Mouse (Mus musculus) limb, embryonic 14.5 days (tissue): ENCODE data around the gene Sgcd. TPM values are rescaled to one million over a fixed set of nuclear protein-coding genes. Genes with fewer than 3 reads are reported as not detected.

Experiments
- ATAC-seq: fragments of 200-750 bp; cut with Nextera tagmentation; 2 replicates; pipeline ENCODE4 v1.8.0; 2017; ENCODE audit warnings: low read depth, moderate number of reproducible peaks, moderate TSS enrichment; ENCODE audit not compliant: low FRiP score
- DNase-seq: peaks from one replicate; pipeline ENCODE4 v3.0.0-alpha.2; 2015; ENCODE audit warnings: low spot score
- H3K27ac ChIP-seq: fragments of 300-500 bp; sonication (generic); replicated peaks from 2 replicates; pipeline ENCODE4 v1.5.1; 2014; ENCODE audit warnings: low read depth, mild to moderate bottlenecking, low read length, moderate library complexity, mixed read lengths
- H3K27me3 ChIP-seq: fragments of 300-500 bp; sonication (generic); 2 replicates; pipeline ENCODE4 v1.6.1; 2014; ENCODE audit warnings: low read length, mixed read lengths; ENCODE audit not compliant: control insufficient read depth, insufficient read depth
- H3K36me3 ChIP-seq: fragments of 300-500 bp; sonication (generic); 2 replicates; pipeline ENCODE4 v1.6.1; 2014; ENCODE audit warnings: mild to moderate bottlenecking, low read length, moderate library complexity, mixed read lengths; ENCODE audit not compliant: control insufficient read depth, insufficient read depth
- H3K4me1 ChIP-seq: fragments of 300-500 bp; sonication (generic); 2 replicates; pipeline ENCODE4 v1.6.1; 2014; ENCODE audit warnings: antibody characterized with exemption, low read length, mixed read lengths; ENCODE audit not compliant: control insufficient read depth, insufficient read depth
- H3K4me2 ChIP-seq: fragments of 300-500 bp; sonication (generic); replicated peaks from 2 replicates; pipeline ENCODE4 v1.6.1; 2014; ENCODE audit warnings: low read depth, mild to moderate bottlenecking, low read length, moderate library complexity; ENCODE audit not compliant: severe bottlenecking
- H3K4me3 ChIP-seq: fragments of 300-500 bp; sonication (generic); replicated peaks from 2 replicates; pipeline ENCODE4 v1.5.1; 2014; ENCODE audit warnings: low read length
- H3K9ac ChIP-seq: fragments of 300-500 bp; sonication (generic); 2 replicates; pipeline ENCODE4 v1.6.1; 2014; ENCODE audit warnings: mild to moderate bottlenecking, low read depth, low read length, moderate library complexity; ENCODE audit not compliant: severe bottlenecking
- H3K9me3 ChIP-seq: fragments of 300-500 bp; sonication (generic); 2 replicates; pipeline ENCODE4 v1.6.1; 2016; ENCODE audit warnings: low read length; ENCODE audit not compliant: control insufficient read depth
- POLR2A ChIP-seq: fragments of 200-500 bp; IDR thresholded peaks from 2 replicates; pipeline ENCODE4 v1.8.0; 2012; ENCODE audit warnings: inconsistent platforms, mild to moderate bottlenecking, moderate library complexity, borderline replicate concordance; ENCODE audit not compliant: insufficient read depth, insufficient read length; ENCODE audit errors: extremely low read depth
- WGBS: fragments of 180-500 bp; shearing (Covaris S2); extraction: QIAGEN DNeasy Blood & Tissue Kit; methylation state at CpG from one replicate; pipeline ENCODE4 v1.1.7; 2014; 5-methylcytosine and 5-hydroxymethylcytosine counted together
- polyA plus RNA-seq, 2 experiments: library from polyadenylated mRNA; depleted of rRNA in 1 of 2; stranded (reverse) in 1 of 2; unstranded in 1 of 2; fragments of >200 nt; fragmentation: Nextera tagmentation in 1 of 2; extraction: Ambion mirVana in 1 of 2; gene quantifications; 2 replicates each; pipeline versions ENCODE4 v1.2.1 to v1.2.3; 2012 to 2014

The Sgcd gene
- polyA plus RNA-seq, 2 experiments: 9.4 to 14.3 TPM

GRCm38 (mm10) chr11:47170926-47171625, 817.7 kb downstream of the Sgcd start:
- Histone ChIP-seq H3K4me2 (no peak overlapping the region), H3K4me3 (no peak overlapping the region), H3K27me3 (no peaks in the 10 kb centered on the region), H3K9me3 (no peaks in the 10 kb centered on the region), H3K4me1 (no peaks in the 10 kb centered on the region), H3K9ac (no peak overlapping the region), H3K27ac (no peak overlapping the region), H3K36me3 (no peaks in the 10 kb centered on the region)
- DNase-seq: no peak
- WGBS: 79% methylated on average over 6 of the region's 6 CpGs
- TF ChIP-seq POLR2A: no peak
- no peak for ATAC-seq

- Histone ChIP-seq H3K4me2 (no peak overlapping the region), H3K4me3 (no peak overlapping the region), H3K36me3 (no peaks in the 10 kb centered on the region), H3K27ac (no peak overlapping the region), H3K9me3 (no peaks in the 10 kb centered on the region), H3K9ac (no peak overlapping the region), H3K4me1 (no peaks in the 10 kb centered on the region), H3K27me3 (no peaks in the 10 kb centered on the region)
- WGBS: 84% methylated on average over 4 of the region's 4 CpGs
- no peak for DNase-seq
- no peak for ATAC-seq
- no peak for TF ChIP-seq POLR2A
These were observed 821.4 kb downstream of the Sgcd start for GRCm38 (mm10) chr11:47167376-47167775.

GRCm38 (mm10) chr11:47158089-47158488, 830.7 kb downstream of the Sgcd start:
- TF ChIP-seq POLR2A: no peak
- no peak overlapping the region for H3K4me2 ChIP-seq
- no peaks in the 10 kb centered on the region for H3K36me3 ChIP-seq
- no peaks in the 10 kb centered on the region for H3K4me1 ChIP-seq
- WGBS: 56% methylated on average over 1 of the region's 1 CpGs
- ATAC-seq (no peak), DNase-seq (no peak)
- H3K4me3 ChIP-seq: no peak overlapping the region
- H3K27ac ChIP-seq: no peak overlapping the region
- H3K9me3 ChIP-seq: no peaks in the 10 kb centered on the region
- H3K9ac ChIP-seq: no peak overlapping the region
- no peaks in the 10 kb centered on the region for H3K27me3 ChIP-seq

- no peaks in the 10 kb centered on the region for H3K36me3 ChIP-seq
These were observed 831.8 kb downstream of the Sgcd start for GRCm38 (mm10) chr11:47156730-47157693.

GRCm38 (mm10) chr11:47154837-47155430, 833.8 kb downstream of the Sgcd start:
- Histone ChIP-seq H3K4me1 (no peaks in the 10 kb centered on the region), H3K9ac (no peak overlapping the region), H3K4me3 (no peak overlapping the region), H3K36me3 (no peaks in the 10 kb centered on the region), H3K27ac (no peak overlapping the region), H3K27me3 (no peaks in the 10 kb centered on the region), H3K9me3 (no peaks in the 10 kb centered on the region), H3K4me2 (no peak overlapping the region)
- WGBS: 73% methylated on average over 5 of the region's 5 CpGs
- no peak for TF ChIP-seq POLR2A
- ATAC-seq (no peak), DNase-seq (no peak)

More at GRCm38 (mm10) chr11:47156730-47157693, 831.8 kb downstream of the Sgcd start:
- no peak for TF ChIP-seq POLR2A
- no peak for DNase-seq
- Histone ChIP-seq H3K9ac (no peak overlapping the region), H3K4me1 (no peaks in the 10 kb centered on the region), H3K27ac (no peak overlapping the region), H3K9me3 (no peaks in the 10 kb centered on the region), H3K27me3 (no peaks in the 10 kb centered on the region), H3K4me2 (no peak overlapping the region), H3K4me3 (no peak overlapping the region)
- WGBS: 42% methylated on average over 1 of the region's 1 CpGs
- ATAC-seq: no peak
